Mouse (Mus musculus): Measurements from ENCODE around the gene Ewsr1.

Gene Ewsr1

DNA sequence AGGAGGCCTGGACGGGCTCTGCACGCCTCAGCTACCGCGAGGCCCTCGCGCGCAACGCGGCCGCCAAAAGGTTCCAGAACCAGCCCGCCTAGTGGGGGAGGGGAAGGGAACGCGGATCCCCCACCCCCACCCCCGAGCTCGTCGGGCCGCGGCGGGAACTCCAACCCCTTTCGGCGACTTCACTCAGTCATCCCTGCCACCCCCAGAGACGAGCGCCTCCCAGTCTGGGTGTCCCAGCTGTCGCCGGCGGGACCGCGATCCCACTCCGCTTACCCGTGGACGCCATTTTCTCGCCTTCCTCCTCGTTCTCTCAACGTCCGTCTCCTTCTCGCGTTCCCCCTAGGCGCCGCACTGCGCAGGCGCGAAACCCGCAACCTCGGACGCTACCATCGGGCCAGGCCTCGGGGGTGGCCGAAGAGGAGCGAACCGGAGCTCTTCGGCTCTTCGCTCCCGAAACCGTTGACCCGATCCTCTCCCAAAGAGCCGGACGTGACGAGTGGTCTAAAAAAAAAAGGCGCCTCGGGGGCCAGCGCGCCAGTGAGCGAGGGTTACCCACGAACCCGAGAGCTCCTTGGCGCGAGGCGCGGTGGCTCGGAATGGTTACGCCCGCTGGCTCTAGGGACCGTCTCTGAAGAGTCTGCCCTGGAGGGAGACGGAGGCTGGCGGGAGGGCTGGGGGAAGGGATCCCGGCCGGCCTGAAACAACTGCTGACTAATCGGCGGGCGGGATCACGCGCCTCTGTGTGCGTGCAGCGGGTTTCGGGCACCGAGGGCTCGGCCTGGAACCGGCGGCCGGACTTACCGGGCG, at the start of gene Ewsr1, which contains the start of gene Rhbdd3:
Ewsr1 (minus strand) TSS at position 531 of the 807 bp plus-strand sequence.
Rhbdd3 (plus strand) TSS at position 191 of the 807 bp plus-strand sequence.
- peak; percentile 84 for ATAC-seq (ENCODE audit: low TSS enrichment)

GRCm38 (mm10) chr11:5145600-5145999, 46.5 kb upstream of the Ewsr1 start:
- no peak for ATAC-seq (ENCODE audit: low TSS enrichment)

DNA sequence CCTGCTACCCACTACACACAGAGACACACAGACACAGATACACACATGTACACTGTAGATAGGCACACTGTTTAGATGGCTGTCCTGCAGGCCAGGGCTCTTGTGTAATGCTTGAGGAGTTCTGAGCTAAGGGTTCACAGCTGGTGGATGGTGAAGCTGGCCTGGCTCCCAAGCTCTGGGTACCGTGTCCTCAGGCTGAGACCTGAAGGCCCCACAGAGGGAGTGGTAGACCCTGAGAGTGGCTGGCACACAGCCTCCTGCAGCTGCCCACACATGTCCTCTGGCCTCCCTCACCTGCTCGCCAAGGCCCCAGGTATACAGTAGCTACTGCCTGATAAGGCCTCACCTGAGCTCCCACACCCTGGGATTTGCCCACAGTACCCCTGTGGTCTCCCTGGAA, 42.9 kb upstream of the Ewsr1 start:
- no peak for ATAC-seq (ENCODE audit: low TSS enrichment)

DNA sequence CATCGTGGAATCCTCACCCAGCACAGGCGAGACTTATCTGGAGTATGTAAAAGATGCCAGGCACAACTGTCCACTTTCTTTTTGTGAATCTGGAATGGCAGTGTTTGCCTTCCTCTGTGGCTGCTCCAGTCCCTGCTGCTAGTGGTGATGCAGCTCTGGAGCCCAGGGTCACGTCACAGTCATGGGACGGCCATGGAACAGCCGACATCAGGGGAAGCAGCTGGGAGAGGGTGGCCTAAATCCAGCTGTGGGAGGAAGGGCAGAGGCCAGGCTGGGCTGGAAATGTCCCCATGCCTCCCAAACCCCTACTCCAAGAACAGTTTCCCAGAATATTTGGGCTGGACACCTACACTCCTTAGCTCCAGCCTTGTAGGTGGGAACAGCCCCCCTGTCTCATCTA, 42.2 kb upstream of the Ewsr1 start:
- no peak for ATAC-seq (ENCODE audit: low TSS enrichment)

DNA sequence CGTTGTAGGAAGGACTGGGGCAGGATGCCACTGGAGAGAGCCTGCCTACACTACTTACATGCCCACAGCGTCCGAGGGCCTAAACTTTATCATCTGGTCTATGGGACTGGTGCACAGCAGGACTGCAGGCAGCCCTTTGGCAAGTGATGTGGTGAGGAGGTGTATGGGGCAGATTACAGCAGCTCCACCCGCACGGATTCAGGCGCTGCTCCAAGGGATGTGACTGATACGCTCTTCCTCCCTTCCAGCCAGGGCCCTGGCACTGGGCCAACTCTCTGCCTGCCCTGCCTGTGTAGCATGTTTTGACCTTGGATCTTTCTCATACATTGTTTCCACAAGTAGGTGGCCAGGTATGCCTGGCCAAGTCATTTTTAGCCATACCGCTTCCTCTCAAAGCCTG, 41.6 kb upstream of the Ewsr1 start:
- peak; percentile 41; the same call in 1 of the 2 replicates for ATAC-seq (ENCODE audit: low TSS enrichment)

DNA sequence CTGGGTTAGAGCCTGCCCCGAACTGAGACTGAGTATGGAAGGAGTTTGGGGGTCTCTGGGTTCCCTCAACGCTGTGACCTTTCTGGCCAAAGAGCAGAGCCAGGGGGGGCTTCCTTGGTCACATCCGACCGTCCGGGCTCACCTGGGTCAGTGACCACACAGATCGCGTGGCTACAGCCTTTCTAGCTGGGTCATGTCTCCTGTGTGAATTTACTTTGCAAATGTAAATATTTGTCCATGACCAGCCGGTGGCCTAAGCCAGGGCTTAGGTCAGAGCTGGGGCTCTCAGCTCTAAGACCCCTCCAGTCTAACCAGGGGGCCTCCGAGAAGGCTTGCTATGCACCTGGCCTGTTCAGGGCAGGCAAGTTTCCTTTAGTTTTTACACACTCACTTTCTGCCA, 40.3 kb upstream of the Ewsr1 start:
- no peak for ATAC-seq (ENCODE audit: low TSS enrichment)

GRCm38 (mm10) chr11:5138642-5139041, 39.6 kb upstream of the Ewsr1 start:
- no peak for ATAC-seq (ENCODE audit: low TSS enrichment)

- ATAC-seq (ENCODE audit: low TSS enrichment) = no peak
These were observed 36.8 kb upstream of the Ewsr1 start for GRCm38 (mm10) chr11:5135914-5136313.

GRCm38 (mm10) chr11:5132751-5133150, 33.7 kb upstream of the Ewsr1 start:
- peak; percentile 44; the same call in 1 of the 2 replicates for ATAC-seq (ENCODE audit: low TSS enrichment)

DNA sequence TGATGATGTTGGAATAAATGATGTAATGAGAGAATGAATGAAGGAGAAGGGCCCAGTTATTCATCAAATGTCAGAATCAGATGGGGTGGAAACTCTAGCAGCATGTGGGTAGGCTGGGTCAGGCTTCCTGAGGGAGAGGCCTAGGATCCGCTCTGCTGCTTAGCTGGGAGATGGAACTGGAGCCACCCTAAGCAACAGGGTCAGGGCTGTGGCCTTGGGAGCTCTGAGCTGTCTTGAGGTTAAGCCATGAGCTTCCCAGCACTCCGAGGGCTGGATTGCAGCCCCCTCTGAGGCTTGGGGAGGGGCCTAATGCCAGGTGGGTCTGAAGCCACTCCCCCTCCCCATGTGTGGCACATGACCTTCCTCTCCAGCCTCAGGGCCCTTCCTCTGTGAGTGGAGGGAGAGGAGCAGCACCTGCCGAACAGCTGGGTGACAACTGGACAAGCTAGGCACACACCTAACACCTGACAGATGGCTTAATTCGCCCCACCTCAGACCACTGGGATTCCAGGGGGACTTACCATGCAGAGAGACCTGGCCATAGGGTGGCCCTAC, 31.1 kb upstream of the Ewsr1 start:
- ATAC-seq (ENCODE audit: low TSS enrichment) = no peak

DNA sequence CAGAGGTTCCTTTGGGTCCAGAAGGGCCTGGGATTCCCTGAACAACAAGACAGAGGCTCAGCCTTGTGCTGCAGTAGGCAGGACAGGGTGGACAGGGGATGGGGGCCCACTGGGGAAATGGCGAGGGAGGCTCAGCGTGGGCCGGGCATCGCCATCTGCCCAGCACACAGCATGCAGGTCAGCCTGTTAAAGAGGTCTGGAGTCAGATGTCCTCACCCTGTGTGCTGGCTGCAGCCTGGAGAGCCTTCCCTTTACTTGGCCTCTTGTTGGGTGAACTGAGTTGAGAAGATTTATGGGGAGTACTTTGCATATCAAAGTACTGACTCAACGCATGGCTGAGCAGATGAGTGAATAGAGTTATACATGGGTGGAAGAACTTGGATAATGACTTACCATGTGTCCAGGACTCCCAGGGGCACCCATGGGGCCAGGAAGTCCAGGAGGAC, 30.0 kb upstream of the Ewsr1 start:
- no peak for ATAC-seq (ENCODE audit: low TSS enrichment)

- ATAC-seq (ENCODE audit: low TSS enrichment) = no peak
These were observed 26.6 kb upstream of the Ewsr1 start for GRCm38 (mm10) chr11:5125713-5126112.

- peak; percentile 91 for ATAC-seq (ENCODE audit: low TSS enrichment)
These were observed 16.0 kb upstream of the Ewsr1 start for GRCm38 (mm10) chr11:5114931-5115581.

GRCm38 (mm10) chr11:5113645-5114044, 14.6 kb upstream of the Ewsr1 start:
- ATAC-seq (ENCODE audit: low TSS enrichment) = no peak

DNA sequence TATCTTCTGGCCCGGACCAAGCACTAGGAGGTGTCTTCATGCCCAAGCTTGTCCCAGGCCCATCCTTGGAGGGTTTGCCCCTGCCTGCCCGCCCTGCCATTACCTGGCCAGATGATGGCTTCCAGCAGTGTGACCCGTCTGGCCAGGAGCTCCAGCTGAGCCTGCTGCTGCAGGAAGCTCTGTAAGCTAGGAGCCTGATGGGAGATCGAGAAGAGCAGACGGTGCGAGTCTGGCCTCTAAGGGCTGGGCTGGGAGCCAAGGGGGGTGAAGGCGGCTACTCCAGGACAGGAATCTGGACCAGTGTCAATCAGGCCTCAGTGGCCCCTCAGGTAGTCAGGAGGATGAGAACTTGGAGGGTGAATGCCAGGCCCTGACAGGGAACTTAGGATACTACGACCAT, 10.4 kb upstream of the Ewsr1 start:
- ATAC-seq (ENCODE audit: low TSS enrichment) = no peak

DNA sequence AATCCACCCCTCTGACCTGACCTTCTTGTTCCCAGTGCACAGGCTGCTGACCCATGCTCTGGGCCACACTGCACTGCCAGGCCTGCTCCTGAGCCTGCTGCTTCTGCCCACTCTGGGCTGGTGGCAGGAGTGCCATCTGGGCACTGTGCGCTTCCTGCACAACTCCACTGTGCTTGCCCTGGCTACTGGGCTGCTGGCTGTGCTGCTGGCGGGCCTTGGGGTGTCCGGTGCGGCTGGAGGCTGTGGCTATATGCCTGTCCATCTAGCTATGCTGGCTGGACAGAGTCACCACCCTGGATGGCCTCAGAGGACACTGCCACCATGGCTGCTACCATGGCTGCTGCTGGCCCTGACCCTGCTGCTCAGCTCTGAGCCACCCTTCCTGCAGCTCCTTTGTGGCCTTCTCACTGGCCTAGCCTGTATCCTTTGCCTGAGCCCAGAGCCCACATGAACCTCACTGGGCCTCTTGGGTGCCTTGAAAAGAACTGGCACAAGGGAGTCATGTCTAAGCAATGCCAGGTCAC, 5.0 kb upstream of the Ewsr1 start:
- no peak for ATAC-seq (ENCODE audit: low TSS enrichment)

DNA sequence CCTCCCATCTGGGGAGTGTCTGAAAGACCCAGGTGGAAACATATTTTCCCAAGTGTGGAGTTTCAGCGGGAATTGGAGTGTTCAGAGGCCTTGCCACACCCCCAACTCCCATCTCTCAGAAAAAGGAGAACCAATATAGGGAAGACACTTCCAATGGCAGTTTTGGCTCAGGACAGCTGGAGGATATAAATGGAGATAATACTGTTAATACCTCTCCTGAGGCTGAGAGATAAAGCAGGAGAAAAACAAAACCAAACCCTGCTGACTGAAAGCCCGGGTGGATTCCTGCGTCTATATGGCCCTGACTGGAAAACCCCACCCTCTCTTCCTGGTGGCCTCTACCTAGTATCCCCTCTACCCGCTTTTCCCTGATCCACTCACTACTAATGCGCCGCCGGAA, 3.3 kb upstream of the Ewsr1 start:
- ATAC-seq (ENCODE audit: low TSS enrichment) = no peak

GRCm38 (mm10) chr11:5101641-5102040, 2.6 kb upstream of the Ewsr1 start:
- no peak for ATAC-seq (ENCODE audit: low TSS enrichment)

DNA sequence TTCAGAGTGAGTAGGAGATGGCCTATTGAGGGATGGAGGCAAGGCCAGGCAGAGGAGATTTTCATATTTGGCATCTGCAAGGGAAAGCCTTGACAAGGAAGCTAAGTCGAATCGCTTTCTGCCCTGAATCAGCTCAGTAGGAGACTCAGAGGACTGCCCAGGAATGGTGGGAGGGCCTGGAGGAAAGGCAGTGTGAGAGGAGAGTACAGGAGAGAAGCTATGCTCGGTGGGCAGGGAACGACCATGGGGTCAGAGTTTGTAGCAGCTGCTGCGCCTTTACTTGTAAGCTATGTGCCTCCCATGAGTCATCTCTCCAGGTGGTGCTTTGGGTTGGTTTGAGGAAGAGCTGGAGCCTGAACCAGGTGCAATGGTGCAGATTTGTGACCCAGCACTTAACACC, 1.7 kb upstream of the Ewsr1 start:
- ATAC-seq (ENCODE audit: low TSS enrichment) = no peak

GRCm38 (mm10) chr11:5100283-5100682, 1.2 kb upstream of the Ewsr1 start:
- no peak for ATAC-seq (ENCODE audit: low TSS enrichment)

DNA sequence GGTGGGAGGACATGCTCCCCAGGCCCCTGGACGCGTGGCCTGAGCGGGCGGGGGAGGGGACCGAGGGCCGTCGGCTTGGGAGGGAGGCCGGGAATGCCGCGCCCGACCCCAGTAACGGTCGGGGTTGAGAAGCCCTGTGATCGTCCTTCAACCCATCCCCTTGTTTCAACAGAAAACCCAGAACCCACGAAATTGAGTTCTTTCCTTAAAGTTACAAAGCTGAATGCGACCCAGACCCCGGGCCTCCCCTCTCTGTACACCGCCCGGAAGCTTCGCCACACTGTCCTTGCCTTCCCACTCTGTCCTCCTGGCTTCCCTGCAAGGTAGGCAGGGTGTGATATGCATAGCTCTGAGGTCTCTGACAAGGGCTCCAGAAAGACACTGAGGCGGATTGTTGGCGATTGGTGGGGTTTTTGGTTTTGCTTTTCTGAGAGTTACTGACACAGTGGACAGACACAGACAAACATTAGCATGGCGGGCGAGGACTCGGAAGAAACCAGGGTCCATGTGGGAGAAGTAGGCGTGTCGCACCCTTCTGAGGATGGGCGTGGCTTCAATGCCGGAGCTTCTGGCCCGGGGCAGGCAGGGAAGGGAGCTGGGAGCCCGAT, 614 bp upstream of the Ewsr1 start:
- ATAC-seq (ENCODE audit: low TSS enrichment) = peak; percentile 53

- ATAC-seq (ENCODE audit: low TSS enrichment) = peak; percentile 46
These were observed 881 bp downstream of the Ewsr1 start for GRCm38 (mm10) chr11:5098035-5098735.

Measured in frontal cortex, adult (tissue).